Mouse (Mus musculus) midbrain, embryonic 16.5 days (tissue): ENCODE data around the gene Actn1. TPM values are rescaled to one million over a fixed set of nuclear protein-coding genes. Genes with fewer than 3 reads are reported as not detected.
"Not testable (repeated sequence)": the region's sequence is repeated elsewhere in the genome, so short reads cannot be mapped to it uniquely, and the experiment has no call there.

Source experiments
- ATAC-seq: fragments of 200-750 bp; cut with Nextera tagmentation; 2 replicates; pipeline ENCODE4 v1.8.0; 2017; ENCODE audit warnings: moderate TSS enrichment
- H3K27ac ChIP-seq: fragments of 300-500 bp; sonication (generic); 2 replicates; pipeline ENCODE4 v1.5.1; 2014; ENCODE audit warnings: mild to moderate bottlenecking, low read length, mixed read lengths
- H3K27me3 ChIP-seq: fragments of 300-500 bp; sonication (generic); 2 replicates; pipeline ENCODE4 v1.6.1; 2014; ENCODE audit warnings: low read depth, low read length, mixed read lengths; ENCODE audit not compliant: control insufficient read depth, insufficient read depth
- H3K36me3 ChIP-seq: fragments of 300-500 bp; sonication (generic); 2 replicates; pipeline ENCODE4 v1.6.1; 2014; ENCODE audit warnings: mild to moderate bottlenecking, low read length, moderate library complexity, mixed read lengths; ENCODE audit not compliant: control insufficient read depth, insufficient read depth
- H3K4me1 ChIP-seq: fragments of 300-500 bp; sonication (generic); 2 replicates; pipeline ENCODE4 v1.6.1; 2014; ENCODE audit warnings: mild to moderate bottlenecking, low read length, mixed read lengths; ENCODE audit not compliant: control insufficient read depth, insufficient read depth
- H3K4me2 ChIP-seq: fragments of 300-500 bp; sonication (generic); 2 replicates; pipeline ENCODE4 v1.6.1; 2014; ENCODE audit warnings: mild to moderate bottlenecking, low read length, mixed read lengths
- H3K4me3 ChIP-seq: fragments of 300-500 bp; sonication (generic); 2 replicates; pipeline ENCODE4 v1.5.1; 2014; ENCODE audit warnings: low read depth, mild to moderate bottlenecking, low read length, moderate library complexity, mixed read lengths
- H3K9ac ChIP-seq: fragments of 300-500 bp; sonication (generic); 2 replicates; pipeline ENCODE4 v1.6.1; 2014; ENCODE audit warnings: low read depth, low read length, mixed read lengths
- H3K9me3 ChIP-seq: fragments of 300-500 bp; sonication (generic); replicated peaks from 2 replicates; pipeline ENCODE4 v1.6.1; 2014; ENCODE audit warnings: mild to moderate bottlenecking, low read length, mixed read lengths; ENCODE audit not compliant: control insufficient read depth, poor library complexity, severe bottlenecking
- WGBS: fragments of 180-500 bp; shearing (Covaris S2); extraction: QIAGEN DNeasy Blood & Tissue Kit; methylation state at CpG from one replicate; pipeline ENCODE4 v1.1.7; 2014; 5-methylcytosine and 5-hydroxymethylcytosine counted together
- polyA plus RNA-seq: library from polyadenylated mRNA; unstranded; fragments of >200 nt; fragmentation: Nextera tagmentation; extraction: Ambion mirVana; gene quantifications from 2 replicates; pipeline ENCODE4 v1.2.1, GENCODE M21; 2015

Actn1 gene
- polyA plus RNA-seq, 1 experiment from 2014 or later: 6.6 TPM

DNA sequence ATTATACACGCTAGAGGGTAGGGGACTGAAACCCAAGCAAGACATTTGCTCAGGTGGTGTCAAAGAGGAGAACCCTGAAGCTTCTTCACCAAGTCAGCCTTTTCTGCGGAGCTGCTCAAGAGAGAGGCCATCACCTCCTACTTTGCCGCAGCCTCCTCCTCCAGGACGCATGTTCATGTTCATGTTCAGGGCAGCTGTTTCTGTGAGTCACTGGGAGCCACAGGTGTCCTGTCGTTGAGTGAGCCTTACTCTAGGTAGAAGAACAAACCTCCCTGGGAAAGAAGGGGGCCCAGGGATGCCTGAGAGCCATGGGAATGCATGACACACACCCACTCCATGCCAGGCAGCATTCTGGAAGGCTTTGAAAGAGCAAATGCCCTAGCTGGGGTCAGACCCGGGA is 7.8 kb upstream of the Actn1 start:
- H3K4me1 ChIP-seq: no peaks in the 10 kb centered on the region; the same call in 1 of the 2 replicates
- H3K4me3 ChIP-seq: no peak overlapping the region
- WGBS: 92% methylated on average over 6 of the region's 6 CpGs
- no peaks in the 10 kb centered on the region for H3K9me3 ChIP-seq
- no peak overlapping the region for H3K9ac ChIP-seq
- H3K27ac ChIP-seq: no peak overlapping the region
- no peaks in the 10 kb centered on the region for H3K27me3 ChIP-seq
- H3K4me2 ChIP-seq: no peak overlapping the region
- ATAC-seq: no peak
- no peaks in the 10 kb centered on the region for H3K36me3 ChIP-seq

DNA sequence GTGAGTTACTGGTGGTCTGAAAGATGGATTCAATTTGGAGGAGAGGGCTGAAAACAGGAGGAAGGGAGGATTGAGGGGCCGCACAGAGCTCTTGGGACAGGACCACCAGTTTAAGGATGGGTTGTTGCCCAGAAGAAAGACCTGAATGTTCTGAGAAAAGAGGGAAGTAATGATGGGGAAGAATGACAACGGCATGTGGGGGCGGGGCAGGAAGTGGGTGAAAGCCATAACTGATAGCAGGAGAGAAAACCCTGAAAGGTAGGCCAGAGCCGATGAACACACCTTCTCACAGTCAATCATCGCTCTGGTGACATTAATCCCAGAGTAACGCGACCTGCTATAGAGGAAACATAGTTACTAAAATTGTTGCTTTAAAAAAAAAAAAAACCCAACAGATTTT is 4.2 kb upstream of the Actn1 start:
- H3K4me2 ChIP-seq, H3K9ac ChIP-seq, ATAC-seq: not testable (repeated sequence)

DNA sequence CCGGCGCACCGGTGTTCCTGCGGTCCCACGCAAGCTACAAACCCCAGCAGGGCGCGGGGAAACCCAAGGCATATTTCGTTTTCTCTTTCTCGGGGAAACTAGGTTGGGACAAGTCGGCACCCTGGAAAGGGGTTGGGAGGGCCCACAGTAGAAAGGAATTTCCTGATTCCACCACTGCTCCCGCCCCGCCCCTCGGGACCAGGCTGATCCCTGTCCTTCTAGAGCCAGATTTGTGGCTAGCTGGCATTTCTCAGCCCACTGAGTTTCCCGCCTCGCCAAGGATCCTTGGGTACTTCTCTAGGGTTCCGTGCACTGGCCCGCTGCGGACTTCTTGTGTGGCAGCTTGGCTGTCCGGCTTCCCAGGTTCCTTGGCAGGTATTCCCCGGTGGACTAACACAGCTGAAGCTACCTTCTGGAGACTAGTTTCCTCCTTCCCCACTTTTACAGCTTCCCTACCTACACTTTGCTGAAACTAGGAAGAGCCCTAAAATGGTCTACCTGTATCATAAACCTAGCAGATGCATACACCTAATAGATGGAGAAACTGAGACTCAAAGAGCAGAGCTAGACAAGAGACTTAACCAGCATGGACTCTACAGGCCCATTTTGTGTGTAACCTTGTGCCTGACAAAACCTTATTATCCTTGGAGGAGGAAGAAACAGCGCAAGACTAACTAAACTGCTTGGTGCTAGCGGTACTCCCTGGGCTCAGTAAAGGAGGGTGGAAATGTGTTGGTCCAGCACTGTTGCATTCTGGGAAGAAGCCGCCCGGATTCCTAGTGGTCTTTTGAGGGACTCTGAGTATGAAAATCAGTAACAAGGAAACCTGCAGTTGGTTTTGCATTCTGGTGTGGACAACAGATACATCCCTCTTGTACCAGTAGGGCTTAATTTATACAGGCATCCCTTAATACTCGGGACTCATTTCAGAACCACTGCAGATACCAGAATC is 849 bp upstream of the Actn1 start:
- peak overlapping the region; percentile 90 for H3K4me2 ChIP-seq
- peak overlapping the region; percentile 91 for H3K4me3 ChIP-seq
- no peaks in the 10 kb centered on the region for H3K27me3 ChIP-seq
- 11% methylated on average over 25 of the region's 25 CpGs for WGBS
- peak overlapping the region; percentile 87 for H3K9ac ChIP-seq
- peak; percentile 19 for ATAC-seq
- H3K9me3 ChIP-seq: no peaks in the 10 kb centered on the region
- H3K36me3 ChIP-seq: no peaks in the 10 kb centered on the region
- H3K4me1 ChIP-seq: peaks cover 13% of the 10 kb centered on the region
- peak overlapping the region; percentile 85 for H3K27ac ChIP-seq

More for the DNA sequence above, 4.2 kb upstream of the Actn1 start:
- not testable (repeated sequence) for H3K4me1 ChIP-seq, H3K27me3 ChIP-seq, H3K36me3 ChIP-seq, H3K4me3 ChIP-seq, H3K9me3 ChIP-seq, H3K27ac ChIP-seq
- 95% methylated on average over 6 of the region's 7 CpGs for WGBS

DNA sequence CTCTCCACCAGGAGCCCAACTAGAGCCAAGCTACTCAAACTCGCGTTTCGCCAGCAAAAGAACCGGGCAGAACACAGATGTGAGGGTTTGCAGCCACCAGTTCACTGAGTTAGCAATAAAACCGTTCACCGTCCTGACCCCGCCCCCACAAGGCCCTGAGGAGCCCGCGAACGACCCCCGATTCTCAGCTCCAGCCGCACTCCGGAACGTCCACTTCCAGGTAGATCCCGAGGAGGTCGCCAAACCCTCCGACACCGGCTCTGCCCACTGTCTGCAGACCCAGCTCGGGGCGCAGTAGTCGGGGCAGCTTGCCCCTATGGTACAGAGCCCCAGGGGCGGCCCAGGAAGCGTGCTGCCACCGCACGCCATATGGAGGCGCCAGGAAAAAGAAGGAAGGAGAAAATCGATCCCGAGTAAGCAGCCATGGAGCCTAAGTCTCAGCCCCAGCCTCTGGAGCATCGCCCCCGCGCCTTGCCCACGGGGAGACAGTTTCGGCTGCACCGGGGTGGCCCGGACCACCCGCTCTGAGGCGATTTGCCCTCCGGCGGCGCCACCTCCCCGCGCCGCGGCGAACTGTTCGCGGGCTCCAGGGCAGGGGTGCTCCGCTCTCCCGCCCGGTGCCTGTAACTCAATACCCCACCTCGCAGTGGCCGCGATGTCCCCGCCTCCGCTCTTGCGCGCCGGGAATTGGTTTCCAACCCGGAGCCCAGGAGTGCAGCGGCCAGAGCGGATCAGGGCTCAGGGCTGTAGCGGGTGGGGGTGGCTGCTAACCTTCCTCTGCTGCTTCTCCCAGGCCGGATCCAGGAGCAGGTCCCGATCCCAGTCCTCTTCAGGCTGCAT is 735 bp downstream of the Actn1 start:
- H3K27ac ChIP-seq: peak overlapping the region; percentile 85
- H3K4me2 ChIP-seq: peak overlapping the region; percentile 90
- no peaks in the 10 kb centered on the region for H3K27me3 ChIP-seq
- H3K9ac ChIP-seq: peak overlapping the region; percentile 87
- peak overlapping the region; percentile 91 for H3K4me3 ChIP-seq
- ATAC-seq: peak; percentile 71
- no peaks in the 10 kb centered on the region for H3K9me3 ChIP-seq
- H3K36me3 ChIP-seq: no peaks in the 10 kb centered on the region
- under 1% methylated on average over 64 of the region's 64 CpGs for WGBS
- peaks cover 13% of the 10 kb centered on the region for H3K4me1 ChIP-seq

DNA sequence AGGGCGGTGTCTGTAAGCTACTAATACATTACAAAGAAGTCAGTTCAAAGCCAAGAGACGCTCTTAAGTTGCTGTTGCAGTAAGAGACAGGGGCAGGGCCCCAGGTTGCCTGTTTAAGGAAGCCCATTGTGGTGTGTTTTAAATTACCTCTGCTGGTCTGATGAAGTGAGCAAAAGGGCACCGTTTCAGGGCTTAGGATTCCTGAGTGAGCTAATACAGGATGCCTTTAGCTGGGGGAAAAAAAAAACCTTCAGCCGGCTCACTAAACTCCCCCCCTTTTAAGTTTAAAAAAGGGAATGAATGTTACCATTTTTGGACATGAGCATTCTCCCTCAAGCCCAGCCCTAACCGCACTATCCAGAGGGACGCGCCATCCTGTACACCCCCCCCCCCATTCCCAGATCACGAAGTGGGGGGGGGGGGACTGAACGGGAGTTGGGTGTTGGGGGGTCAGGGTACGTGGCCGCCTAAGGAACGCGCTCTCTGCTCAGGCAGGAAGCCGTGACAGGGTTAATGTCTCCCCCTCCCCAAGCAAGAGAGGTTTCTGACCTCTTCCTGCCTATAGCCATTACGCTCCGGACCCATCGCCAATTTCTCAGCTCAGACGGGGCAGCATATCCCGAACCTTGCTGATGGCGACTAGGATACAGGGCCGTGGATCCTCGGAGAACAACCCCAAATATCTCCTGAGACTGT is 1.5 kb downstream of the Actn1 start:
- peak overlapping the region; percentile 87 for H3K9ac ChIP-seq
- peaks cover 13% of the 10 kb centered on the region for H3K4me1 ChIP-seq
- H3K36me3 ChIP-seq: no peaks in the 10 kb centered on the region
- no peaks in the 10 kb centered on the region for H3K9me3 ChIP-seq
- peak overlapping the region; percentile 90 for H3K4me2 ChIP-seq
- H3K27ac ChIP-seq: peak overlapping the region; percentile 85
- WGBS: under 1% methylated on average over 20 of the region's 22 CpGs
- H3K27me3 ChIP-seq: no peaks in the 10 kb centered on the region
- ATAC-seq: 0 out of 2 replicates have a peak, but pooled peaks have one; percentile 0
- H3K4me3 ChIP-seq: peak overlapping the region; percentile 91

DNA sequence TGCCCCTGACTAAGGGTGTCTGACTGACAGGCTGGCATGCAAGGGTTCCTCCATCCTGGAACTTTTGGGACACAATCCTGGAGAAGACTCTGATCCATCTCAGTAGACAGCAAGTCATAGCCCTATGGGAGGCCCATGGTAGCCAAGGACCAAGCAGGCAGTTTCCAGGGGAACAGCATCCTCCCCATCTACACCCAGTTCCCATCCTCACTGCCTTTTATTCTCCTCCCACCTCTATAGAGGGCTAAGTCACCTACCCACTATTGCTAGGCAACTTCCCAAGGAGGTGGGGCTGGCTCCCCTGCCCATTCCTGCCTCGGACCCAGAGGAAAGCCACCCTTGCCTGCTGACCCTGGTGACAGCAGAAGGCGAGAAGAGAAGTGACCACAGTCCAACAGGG is 8.2 kb downstream of the Actn1 start:
- no peaks in the 10 kb centered on the region for H3K27me3 ChIP-seq
- H3K4me1 ChIP-seq: no peaks in the 10 kb centered on the region
- H3K4me2 ChIP-seq: no peak overlapping the region
- no peaks in the 10 kb centered on the region for H3K36me3 ChIP-seq
- 66% methylated on average over 2 of the region's 2 CpGs for WGBS
- no peaks in the 10 kb centered on the region for H3K9me3 ChIP-seq
- no peak overlapping the region for H3K4me3 ChIP-seq
- ATAC-seq: no peak
- no peak overlapping the region for H3K27ac ChIP-seq
- no peak overlapping the region for H3K9ac ChIP-seq

DNA sequence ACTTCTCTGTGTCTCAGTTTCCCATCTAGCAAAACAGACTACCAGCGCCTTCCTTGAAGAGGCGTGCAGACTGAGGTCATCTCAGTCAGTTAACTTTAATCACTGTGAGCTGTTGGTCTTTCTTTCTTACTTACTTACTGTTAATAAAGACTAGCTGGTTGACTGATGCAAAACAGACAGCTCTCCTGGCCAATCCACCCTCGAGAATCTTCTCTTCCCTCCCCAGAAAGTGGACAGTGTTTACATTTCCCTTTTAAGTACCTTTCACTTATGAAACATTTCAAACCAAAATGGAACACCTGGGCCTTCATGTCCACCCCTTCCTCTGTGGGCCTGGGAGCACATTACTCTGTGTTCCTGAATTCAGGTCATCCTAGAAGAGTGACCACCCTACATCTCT is 8.6 kb downstream of the Actn1 start:
- H3K4me2 ChIP-seq: no peak overlapping the region
- ATAC-seq: no peak
- no peak overlapping the region for H3K9ac ChIP-seq
- WGBS: 78% methylated on average over 3 of the region's 3 CpGs
- H3K27ac ChIP-seq: no peak overlapping the region
- H3K9me3 ChIP-seq: no peaks in the 10 kb centered on the region
- H3K4me1 ChIP-seq: no peaks in the 10 kb centered on the region
- no peak overlapping the region for H3K4me3 ChIP-seq
- no peaks in the 10 kb centered on the region for H3K27me3 ChIP-seq
- no peaks in the 10 kb centered on the region for H3K36me3 ChIP-seq

DNA sequence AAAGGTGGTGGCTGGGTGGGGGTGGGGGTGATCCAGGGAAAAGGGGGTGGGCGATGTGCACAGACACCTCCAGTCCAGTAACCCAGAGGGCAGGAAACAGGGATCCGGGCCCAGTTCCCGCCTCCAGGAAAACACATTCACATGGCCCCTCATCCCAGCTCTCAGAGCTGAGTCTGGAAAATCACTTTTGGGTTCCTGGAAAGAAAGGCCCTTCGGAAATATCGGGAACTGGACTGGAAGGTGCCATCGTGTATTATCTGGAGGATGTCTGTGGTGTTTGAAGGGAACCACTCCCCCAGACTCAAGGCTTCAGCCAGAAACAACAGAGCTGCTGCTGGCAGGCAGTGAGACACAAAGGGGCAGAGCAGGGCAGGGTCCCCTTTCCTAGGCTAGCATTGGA is 10.6 kb downstream of the Actn1 start:
- no peaks in the 10 kb centered on the region for H3K27me3 ChIP-seq
- no peak overlapping the region for H3K4me3 ChIP-seq
- no peak overlapping the region for H3K27ac ChIP-seq
- no peak overlapping the region for H3K4me2 ChIP-seq
- no peak for ATAC-seq
- no peak overlapping the region for H3K9ac ChIP-seq
- no peaks in the 10 kb centered on the region for H3K4me1 ChIP-seq
- 71% methylated on average over 6 of the region's 6 CpGs for WGBS
- no peaks in the 10 kb centered on the region for H3K9me3 ChIP-seq
- no peaks in the 10 kb centered on the region for H3K36me3 ChIP-seq
